Mouse (Mus musculus) forebrain, embryonic 14.5 days (tissue): ENCODE measurements around the gene Aoc3. TPM values are rescaled to one million over a fixed set of nuclear protein-coding genes. Genes with fewer than 3 reads are reported as not detected.
A peak's percentile ranks its signal among the peaks of the same experiment; 100 is the strongest.

ENCODE experiments used
- ATAC-seq: fragments of 200-750 bp; cut with Nextera tagmentation; 2 replicates; pipeline ENCODE4 v1.8.0; 2017; ENCODE audit warnings: mild to moderate bottlenecking, moderate library complexity
- DNase-seq: peaks from one replicate; pipeline ENCODE4 v3.0.0-alpha.2; 2015; ENCODE audit warnings: low spot score
- H3K27ac ChIP-seq: fragments of 300-500 bp; sonication (generic); 2 replicates; pipeline ENCODE4 v1.5.1; 2014; ENCODE audit warnings: low read depth, mild to moderate bottlenecking, control low read depth, low read length, moderate library complexity
- H3K27me3 ChIP-seq: fragments of 300-500 bp; sonication (generic); replicated peaks from 2 replicates; pipeline ENCODE4 v1.6.1; 2014; ENCODE audit warnings: low read length, control low read depth, mixed read lengths; ENCODE audit not compliant: control insufficient read depth, insufficient read depth
- H3K36me3 ChIP-seq: fragments of 300-500 bp; sonication (generic); 2 replicates; pipeline ENCODE4 v1.6.1; 2014; ENCODE audit warnings: low read length, control low read depth; ENCODE audit not compliant: control insufficient read depth, insufficient read depth
- H3K4me1 ChIP-seq: fragments of 300-500 bp; sonication (generic); 2 replicates; pipeline ENCODE4 v1.6.1; 2014; ENCODE audit warnings: antibody characterized with exemption, low read length, control low read depth; ENCODE audit not compliant: control insufficient read depth, insufficient read depth
- H3K4me2 ChIP-seq: fragments of 300-500 bp; sonication (generic); 2 replicates; pipeline ENCODE4 v1.6.1; 2014; ENCODE audit warnings: mild to moderate bottlenecking, control low read depth, low read length
- H3K4me3 ChIP-seq: fragments of 300-500 bp; sonication (generic); 2 replicates; pipeline ENCODE4 v1.5.1; 2014; ENCODE audit warnings: low read depth, low read length, control low read depth
- H3K9ac ChIP-seq: fragments of 300-500 bp; sonication (generic); 2 replicates; pipeline ENCODE4 v1.6.1; 2014; ENCODE audit warnings: mild to moderate bottlenecking, low read length, control low read depth, moderate library complexity
- H3K9me3 ChIP-seq: fragments of 300-500 bp; sonication (generic); replicated peaks from 2 replicates; pipeline ENCODE4 v1.6.1; 2016; ENCODE audit warnings: low read length, control low read depth, mixed read lengths; ENCODE audit not compliant: control insufficient read depth
- WGBS: fragments of 180-500 bp; shearing (Covaris S2); extraction: QIAGEN DNeasy Blood & Tissue Kit; methylation state at CpG from one replicate; pipeline ENCODE4 v1.1.7; 2014; 5-methylcytosine and 5-hydroxymethylcytosine counted together
- polyA plus RNA-seq: library from polyadenylated mRNA; unstranded; fragments of >200 nt; fragmentation: Nextera tagmentation; extraction: Ambion mirVana; gene quantifications from 2 replicates; pipeline ENCODE4 v1.2.1, GENCODE M21; 2014

Aoc3 gene
- polyA plus RNA-seq, 1 experiment from 2014 or later: 0.08 TPM

GRCm38 (mm10) chr11:101334516-101334915, 4.1 kb downstream of the Aoc3 start:
- Histone ChIP-seq H3K27me3 (no peaks in the 10 kb centered on the region), H3K4me2 (no peak overlapping the region), H3K27ac (no peak overlapping the region), H3K4me1 (0 out of 2 replicates have a peak, but pooled peaks cover 5% of the 10 kb centered on the region), H3K9ac (no peak overlapping the region), H3K36me3 (no peaks in the 10 kb centered on the region), H3K4me3 (no peak overlapping the region), H3K9me3 (no peaks in the 10 kb centered on the region)
- DNase-seq (no peak), ATAC-seq (no peak)
- WGBS: 9% methylated on average over 6 of the region's 6 CpGs

- 0 out of 2 replicates have a peak, but pooled peaks cover 5% of the 10 kb centered on the region for H3K4me1 ChIP-seq
- no peak overlapping the region for H3K27ac ChIP-seq
- no peak overlapping the region for H3K4me3 ChIP-seq
- H3K36me3 ChIP-seq: no peaks in the 10 kb centered on the region
- no peak for DNase-seq
- no peak for ATAC-seq
- H3K9ac ChIP-seq: no peak overlapping the region
- 81% methylated on average over 9 of the region's 9 CpGs for WGBS
- H3K9me3 ChIP-seq: no peaks in the 10 kb centered on the region
- H3K27me3 ChIP-seq: no peaks in the 10 kb centered on the region
- H3K4me2 ChIP-seq: no peak overlapping the region
Observed at GRCm38 (mm10) chr11:101335685-101336084, 5.3 kb downstream of the Aoc3 start.

GRCm38 (mm10) chr11:101338123-101338760, 7.8 kb downstream of the Aoc3 start:
- Histone ChIP-seq H3K4me1 (0 out of 2 replicates have a peak, but pooled peaks cover 5% of the 10 kb centered on the region), H3K9ac (peak overlapping the region; percentile 47), H3K4me2 (peak overlapping the region; percentile 46), H3K36me3 (no peaks in the 10 kb centered on the region), H3K4me3 (peak overlapping the region; percentile 20), H3K27me3 (no peaks in the 10 kb centered on the region), H3K9me3 (no peaks in the 10 kb centered on the region), H3K27ac (peak overlapping the region; percentile 1; the same call in 1 of the 2 replicates)
- DNase-seq (peak; percentile 75), ATAC-seq (peak; percentile 87)
- WGBS: under 1% methylated on average over 9 of the region's 9 CpGs

- WGBS: 76% methylated on average over 10 of the region's 10 CpGs
Observed at GRCm38 (mm10) chr11:101347083-101347775, 16.8 kb downstream of the Aoc3 start.

GRCm38 (mm10) chr11:101348774-101349173, 18.4 kb downstream of the Aoc3 start:
- H3K27me3 ChIP-seq: no peaks in the 10 kb centered on the region
- H3K27ac ChIP-seq: no peak overlapping the region
- H3K4me2 ChIP-seq: no peak overlapping the region
- H3K9ac ChIP-seq: no peak overlapping the region
- H3K4me3 ChIP-seq: no peak overlapping the region
- DNase-seq (no peak), ATAC-seq (no peak)
- no peaks in the 10 kb centered on the region for H3K36me3 ChIP-seq
- H3K9me3 ChIP-seq: no peaks in the 10 kb centered on the region
- no peaks in the 10 kb centered on the region for H3K4me1 ChIP-seq
- WGBS: 76% methylated on average over 7 of the region's 7 CpGs

More at GRCm38 (mm10) chr11:101347083-101347775, 16.8 kb downstream of the Aoc3 start:
- Histone ChIP-seq H3K27me3 (no peaks in the 10 kb centered on the region), H3K4me2 (no peak overlapping the region), H3K4me3 (no peak overlapping the region), H3K4me1 (no peaks in the 10 kb centered on the region), H3K27ac (no peak overlapping the region), H3K9me3 (no peaks in the 10 kb centered on the region), H3K36me3 (no peaks in the 10 kb centered on the region), H3K9ac (no peak overlapping the region)
- ATAC-seq (no peak), DNase-seq (no peak)

GRCm38 (mm10) chr11:101349216-101349615, 18.8 kb downstream of the Aoc3 start:
- Histone ChIP-seq H3K27me3 (no peaks in the 10 kb centered on the region), H3K36me3 (no peaks in the 10 kb centered on the region), H3K4me1 (no peaks in the 10 kb centered on the region), H3K4me2 (no peak overlapping the region), H3K4me3 (no peak overlapping the region), H3K9me3 (no peaks in the 10 kb centered on the region), H3K27ac (no peak overlapping the region), H3K9ac (no peak overlapping the region)
- no peak for DNase-seq
- 90% methylated on average over 3 of the region's 3 CpGs for WGBS
- no peak for ATAC-seq

- no peak overlapping the region for H3K4me2 ChIP-seq
- no peaks in the 10 kb centered on the region for H3K9me3 ChIP-seq
- WGBS: 72% methylated on average over 11 of the region's 11 CpGs
- H3K36me3 ChIP-seq: no peaks in the 10 kb centered on the region
- no peak for DNase-seq
- no peak for ATAC-seq
- H3K27me3 ChIP-seq: no peaks in the 10 kb centered on the region
- H3K4me3 ChIP-seq: no peak overlapping the region
- no peak overlapping the region for H3K27ac ChIP-seq
- no peaks in the 10 kb centered on the region for H3K4me1 ChIP-seq
- no peak overlapping the region for H3K9ac ChIP-seq
Observed at GRCm38 (mm10) chr11:101351100-101351720, 20.8 kb downstream of the Aoc3 start.

- H3K36me3 ChIP-seq: no peaks in the 10 kb centered on the region
- H3K27me3 ChIP-seq: no peaks in the 10 kb centered on the region
- no peaks in the 10 kb centered on the region for H3K9me3 ChIP-seq
- DNase-seq (no peak), ATAC-seq (no peak)
- H3K9ac ChIP-seq: no peak overlapping the region
- H3K4me1 ChIP-seq: no peaks in the 10 kb centered on the region
- no peak overlapping the region for H3K27ac ChIP-seq
- WGBS: 80% methylated on average over 3 of the region's 3 CpGs
- no peak overlapping the region for H3K4me2 ChIP-seq
- no peak overlapping the region for H3K4me3 ChIP-seq
Observed at GRCm38 (mm10) chr11:101351721-101352111, 21.3 kb downstream of the Aoc3 start.

- DNase-seq (no peak), ATAC-seq (no peak)
- no peak overlapping the region for H3K9ac ChIP-seq
- no peak overlapping the region for H3K4me3 ChIP-seq
- H3K4me2 ChIP-seq: no peak overlapping the region
- no peaks in the 10 kb centered on the region for H3K27me3 ChIP-seq
- no peaks in the 10 kb centered on the region for H3K9me3 ChIP-seq
- H3K27ac ChIP-seq: no peak overlapping the region
- WGBS: 91% methylated on average over 12 of the region's 12 CpGs
- no peaks in the 10 kb centered on the region for H3K4me1 ChIP-seq
- H3K36me3 ChIP-seq: no peaks in the 10 kb centered on the region
Observed at GRCm38 (mm10) chr11:101353436-101353835, 23.0 kb downstream of the Aoc3 start.
